Mouse (Mus musculus) naive thymus-derived CD4-positive, alpha-beta T cell, adult 2 months (primary cell): Measurements from ENCODE around the gene Diras1.
A peak's percentile ranks its signal among the peaks of the same experiment; 100 is the strongest.

Experiments used
- DNase-seq: peaks from one replicate; pipeline ENCODE4 v3.0.0-alpha.2; 2011; ENCODE audit warnings: low read depth

Diras1 gene

GRCm38 (mm10) chr10:81028219-81028618 lies 2.8 kb upstream of the Diras1 start:
- no peak for DNase-seq

GRCm38 (mm10) chr10:81027331-81027730 lies 1.9 kb upstream of the Diras1 start:
- DNase-seq = no peak

- no peak for DNase-seq
Measured at GRCm38 (mm10) chr10:81026857-81027256, 1.4 kb upstream of the Diras1 start.

GRCm38 (mm10) chr10:81025047-81025621 lies 328 bp downstream of the Diras1 start:
- DNase-seq = no peak

- no peak for DNase-seq
Measured at GRCm38 (mm10) chr10:81024346-81024937, 1.0 kb downstream of the Diras1 start.

- no peak for DNase-seq
Measured at GRCm38 (mm10) chr10:81022744-81023143, 2.7 kb downstream of the Diras1 start.

- DNase-seq = no peak
Measured at GRCm38 (mm10) chr10:81021547-81022110, 3.8 kb downstream of the Diras1 start.

- DNase-seq = no peak
Measured at GRCm38 (mm10) chr10:81020207-81020606, 5.3 kb downstream of the Diras1 start.

GRCm38 (mm10) chr10:81019687-81020086 lies 5.8 kb downstream of the Diras1 start:
- DNase-seq = no peak

GRCm38 (mm10) chr10:81018326-81018725 lies 7.1 kb downstream of the Diras1 start:
- peak; percentile 19 for DNase-seq

GRCm38 (mm10) chr10:81016645-81017044 lies 8.8 kb downstream of the Diras1 start:
- peak; percentile 85 for DNase-seq

- DNase-seq = no peak
Measured at GRCm38 (mm10) chr10:81015666-81016065, 9.8 kb downstream of the Diras1 start.

GRCm38 (mm10) chr10:81014393-81015384 lies 10.8 kb downstream of the Diras1 start, which contains the start of gene Gng7:
Gng7 (minus strand) TSS chr10:81014945.
- peak; percentile 90 for DNase-seq

- DNase-seq = no peak
Measured at GRCm38 (mm10) chr10:81010851-81011250, 14.6 kb downstream of the Diras1 start.

GRCm38 (mm10) chr10:81007240-81007639 lies 18.2 kb downstream of the Diras1 start:
- no peak for DNase-seq

- no peak for DNase-seq
Measured at GRCm38 (mm10) chr10:81006005-81006677, 19.3 kb downstream of the Diras1 start.

- no peak for DNase-seq
Measured at GRCm38 (mm10) chr10:81001161-81001560, 24.3 kb downstream of the Diras1 start.

GRCm38 (mm10) chr10:81000197-81001062 lies 25.0 kb downstream of the Diras1 start:
- DNase-seq = peak; percentile 34

- peak; percentile 95 for DNase-seq
Measured at GRCm38 (mm10) chr10:80999362-81000196, 25.9 kb downstream of the Diras1 start.

GRCm38 (mm10) chr10:80998778-80999177 lies 26.7 kb downstream of the Diras1 start:
- peak; percentile 74 for DNase-seq
